Comparison of ENCODE assay signal across 8 mouse cellular contexts in genomic region chr19:60467588-60468007, GRCm38 (mm10). TPM values are rescaled to one million over a fixed set of nuclear protein-coding genes. Genes with fewer than 3 reads are reported as not detected.
DNase-seq lines count a peak whose midpoint lies in the region; ATAC-seq and TF ChIP-seq lines count a peak whose summit lies in the region.

No protein-coding gene starts in this region.

- H3K4me1 ChIP-seq in kidney, postnatal 0 days (replicated peaks; ENCODE audit: insufficient read depth, low read length), result 0 out of 2 replicates have a peak, but pooled peaks cover 3% of the 10 kb centered on the region
- peaks cover 28% of the 10 kb centered on the region for H3K4me1 ChIP-seq in forebrain, embryonic 12.5 days
- H3K4me1 ChIP-seq in limb, embryonic 14.5 days (ENCODE audit: control insufficient read depth, insufficient read depth, low read length), result peaks cover 12% of the 10 kb centered on the region; the same call in 1 of the 2 replicates
- H3K4me1 ChIP-seq in neural tube, embryonic 15.5 days, result peaks cover 32% of the 10 kb centered on the region

- ATAC-seq in kidney, postnatal 0 days (replicated peaks; ENCODE audit: low FRiP score, low read depth), result no peak; the same call in 1 of the 2 replicates
- ATAC-seq in forebrain, embryonic 12.5 days (ENCODE audit: low FRiP score), result peak; percentile 2; the same call in 1 of the 2 replicates
- ATAC-seq in limb, embryonic 14.5 days (ENCODE audit: low FRiP score, low read depth), result no peak
- peak; percentile 14 for ATAC-seq in neural tube, embryonic 15.5 days (ENCODE audit: low FRiP score)

- WGBS in kidney, postnatal 0 days, result 15% methylated on average over 31 of the region's 31 CpGs
- WGBS in forebrain, embryonic 12.5 days, result 12% methylated on average over 31 of the region's 31 CpGs
- 15% methylated on average over 27 of the region's 31 CpGs for WGBS in limb, embryonic 14.5 days
- WGBS in neural tube, embryonic 15.5 days, result 13% methylated on average over 31 of the region's 31 CpGs

- H3K36me3 ChIP-seq in kidney, postnatal 0 days (ENCODE audit: insufficient read depth, low read length), result no peaks in the 10 kb centered on the region
- no peaks in the 10 kb centered on the region for H3K36me3 ChIP-seq in forebrain, embryonic 12.5 days (replicated peaks)
- H3K36me3 ChIP-seq in limb, embryonic 14.5 days (ENCODE audit: control insufficient read depth, insufficient read depth, low read length), result no peaks in the 10 kb centered on the region
- no peaks in the 10 kb centered on the region for H3K36me3 ChIP-seq in neural tube, embryonic 15.5 days

- 0 out of 2 replicates have a peak overlapping the region, but pooled peaks have one; percentile 3 for H3K4me3 ChIP-seq in kidney, postnatal 0 days (replicated peaks; ENCODE audit: low read depth, low read length)
- peak overlapping the region; percentile 37 for H3K4me3 ChIP-seq in forebrain, embryonic 12.5 days (replicated peaks)
- H3K4me3 ChIP-seq in limb, embryonic 14.5 days (replicated peaks; ENCODE audit: low read length), result peak overlapping the region; percentile 19
- H3K4me3 ChIP-seq in neural tube, embryonic 15.5 days (replicated peaks), result peak overlapping the region; percentile 42

- no peak overlapping the region for H3K27ac ChIP-seq in kidney, postnatal 0 days
- no peak overlapping the region for H3K27ac ChIP-seq in forebrain, embryonic 12.5 days
- H3K27ac ChIP-seq in limb, embryonic 14.5 days (replicated peaks; ENCODE audit: low read depth, low read length), result no peak overlapping the region
- H3K27ac ChIP-seq in neural tube, embryonic 15.5 days (replicated peaks), result no peak overlapping the region

- peak overlapping the region; percentile 51 for H3K4me2 ChIP-seq in kidney, postnatal 0 days (ENCODE audit: low read length)
- H3K4me2 ChIP-seq in forebrain, embryonic 12.5 days, result peak overlapping the region; percentile 67
- H3K4me2 ChIP-seq in limb, embryonic 14.5 days (replicated peaks; ENCODE audit: low read depth, low read length, severe bottlenecking), result peak overlapping the region; percentile 39
- H3K4me2 ChIP-seq in neural tube, embryonic 15.5 days, result peak overlapping the region; percentile 68

- no peak for DNase-seq in kidney, postnatal 0 days (ENCODE audit: low spot score)
- no peak for DNase-seq in kidney, postnatal 14 days
- DNase-seq in limb, embryonic 14.5 days (ENCODE audit: low spot score), result no peak
- no peak for DNase-seq in cerebellum, postnatal 25 days
- no peak for DNase-seq in lung, adult 18-20 months
- DNase-seq in urinary bladder, postnatal 14 days (ENCODE audit: low spot score), result no peak

- no peak for TF ChIP-seq POLR2A in limb, embryonic 14.5 days (IDR thresholded peaks at IDR 0.05; ENCODE audit: borderline replicate concordance, extremely low read depth, insufficient read depth, insufficient read length)

- no peak overlapping the region for H3K9ac ChIP-seq in kidney, postnatal 0 days (ENCODE audit: low read depth, low read length)
- H3K9ac ChIP-seq in forebrain, embryonic 12.5 days, result no peak overlapping the region
- no peak overlapping the region for H3K9ac ChIP-seq in limb, embryonic 14.5 days (ENCODE audit: low read depth, low read length, severe bottlenecking)
- no peak overlapping the region; the same call in 1 of the 2 replicates for H3K9ac ChIP-seq in neural tube, embryonic 15.5 days (replicated peaks)

- H3K9me3 ChIP-seq in kidney, postnatal 0 days (replicated peaks; ENCODE audit: low read length), result no peaks in the 10 kb centered on the region
- no peaks in the 10 kb centered on the region for H3K9me3 ChIP-seq in forebrain, embryonic 12.5 days
- H3K9me3 ChIP-seq in limb, embryonic 14.5 days (ENCODE audit: control insufficient read depth, low read length), result no peaks in the 10 kb centered on the region
- no peaks in the 10 kb centered on the region for H3K9me3 ChIP-seq in neural tube, embryonic 15.5 days (replicated peaks)

- peaks cover 29% of the 10 kb centered on the region for H3K27me3 ChIP-seq in kidney, postnatal 0 days (ENCODE audit: insufficient read depth, low read length)
- H3K27me3 ChIP-seq in forebrain, embryonic 12.5 days, result peaks cover 61% of the 10 kb centered on the region
- H3K27me3 ChIP-seq in limb, embryonic 14.5 days (ENCODE audit: control insufficient read depth, insufficient read depth, low read length), result peaks cover 43% of the 10 kb centered on the region
- peaks cover 40% of the 10 kb centered on the region for H3K27me3 ChIP-seq in neural tube, embryonic 15.5 days (replicated peaks)

- TF ChIP-seq CTCF in kidney, postnatal 0 days (IDR thresholded peaks at IDR 0.05; ENCODE audit: low read depth), result no peak

RNA-seq across cellular contexts. Expression of gene Prlhr, which starts 0.5 kb away (rescaled TPM):
- not detected in 2 replicates for polyA plus RNA-seq in kidney, postnatal 0 days (2015; fragmentation: Nextera tagmentation; extraction: Ambion mirVana)
- 0.13 TPM in 1 of 2 replicates, not detected in the other for polyA plus RNA-seq in forebrain, embryonic 12.5 days (2016; fragmentation: Nextera tagmentation; extraction: Ambion mirVana)
- not detected in 2 replicates for polyA plus RNA-seq in limb, embryonic 14.5 days (2012; rRNA removed)
- polyA plus RNA-seq in limb, embryonic 14.5 days (2014; fragmentation: Nextera tagmentation; extraction: Ambion mirVana), result not detected in 2 replicates
- 0.19 and 0.47 TPM in 2 replicates for polyA plus RNA-seq in neural tube, embryonic 15.5 days (2015; fragmentation: Nextera tagmentation; extraction: Ambion mirVana)

Comparison
In these comparisons a context has a peak if more than half of its experiments do, and no peak if none do; other contexts are left out.
1. ATAC-seq: peak in forebrain, embryonic 12.5 days (single experiment) and neural tube, embryonic 15.5 days (single experiment); none in kidney, postnatal 0 days (single experiment) and limb, embryonic 14.5 days (single experiment).
2. Peak in every context shown above with its lines, with median percentiles within 50 percentile points of each other: H3K4me2 ChIP-seq and H3K4me3 ChIP-seq.